Mouse (Mus musculus) embryonic facial prominence, embryonic 15.5 days (tissue): ENCODE data around the gene Sostdc1. TPM values are rescaled to one million over a fixed set of nuclear protein-coding genes. Genes with fewer than 3 reads are reported as not detected.

Experiments used
- polyA plus RNA-seq: library from polyadenylated mRNA; unstranded; fragments of >200 nt; fragmentation: Nextera tagmentation; extraction: Ambion mirVana; gene quantifications from 2 replicates; pipeline ENCODE4 v1.2.1, GENCODE M21; 2015

Gene Sostdc1
- polyA plus RNA-seq, 1 experiment from 2014 or later = 220 TPM

Other genes starting within 250 kb of the Sostdc1 start
- gene Ankmy2, start 157.0 kb upstream of the Sostdc1 start, polyA plus RNA-seq = 34.8 and 35.4 TPM in 2 replicates
- gene Bzw2, start 156.1 kb upstream of the Sostdc1 start, polyA plus RNA-seq = 164 and 177 TPM in 2 replicates
- gene Lrrc72, start 60.7 kb upstream of the Sostdc1 start, polyA plus RNA-seq = 0.18 TPM in 1 of 2 replicates, not detected in the other
- 13.3 and 15.8 TPM in 2 replicates for gene Ispd, start 67.3 kb downstream of the Sostdc1 start, polyA plus RNA-seq
- 2.8 and 3.1 TPM in 2 replicates for gene D630036H23Rik, start 68.0 kb downstream of the Sostdc1 start, polyA plus RNA-seq